Mouse (Mus musculus): ENCODE data around the gene 4933424G06Rik.

4933424G06Rik gene

GRCm38 (mm10) chr1:36709055-36709853, 695 bp upstream of the 4933424G06Rik start:
- DNase-seq (ENCODE audit: low spot score in 2 of 2) = peak in 1 of 2 experiments; percentile 43

DNA sequence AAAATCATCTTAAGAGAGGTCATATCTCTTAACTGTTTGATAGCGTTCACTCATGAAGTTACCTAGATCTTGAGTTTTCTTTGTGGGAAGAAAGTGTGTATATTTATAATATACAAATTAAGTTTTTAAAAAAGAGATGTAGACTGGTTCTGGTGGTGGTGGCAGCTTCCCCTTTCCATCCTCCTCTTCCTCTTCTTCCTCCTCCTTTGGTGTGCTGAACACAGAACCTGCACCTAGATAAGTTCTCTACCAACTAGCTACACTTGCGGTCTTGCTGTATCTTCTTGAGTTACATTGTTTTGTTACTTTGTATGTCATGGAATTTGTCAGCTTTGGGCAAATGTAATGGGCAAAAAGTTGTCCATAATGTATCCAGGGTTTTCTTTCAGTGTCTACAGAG, 1.2 kb downstream of the 4933424G06Rik start:
- no peak for DNase-seq (ENCODE audit: low spot score in 2 of 2)

- DNase-seq (ENCODE audit: low spot score in 2 of 2) = no peak
These were observed 4.4 kb downstream of the 4933424G06Rik start, which contains the start of gene Actr1b for GRCm38 (mm10) chr1:36714311-36714710. TSS of gene Actr1b (minus strand) at chr1:36714422.

GRCm38 (mm10) chr1:36718786-36719185, 8.8 kb downstream of the 4933424G06Rik start:
- no peak for DNase-seq (ENCODE audit: low spot score in 2 of 2)

DNA sequence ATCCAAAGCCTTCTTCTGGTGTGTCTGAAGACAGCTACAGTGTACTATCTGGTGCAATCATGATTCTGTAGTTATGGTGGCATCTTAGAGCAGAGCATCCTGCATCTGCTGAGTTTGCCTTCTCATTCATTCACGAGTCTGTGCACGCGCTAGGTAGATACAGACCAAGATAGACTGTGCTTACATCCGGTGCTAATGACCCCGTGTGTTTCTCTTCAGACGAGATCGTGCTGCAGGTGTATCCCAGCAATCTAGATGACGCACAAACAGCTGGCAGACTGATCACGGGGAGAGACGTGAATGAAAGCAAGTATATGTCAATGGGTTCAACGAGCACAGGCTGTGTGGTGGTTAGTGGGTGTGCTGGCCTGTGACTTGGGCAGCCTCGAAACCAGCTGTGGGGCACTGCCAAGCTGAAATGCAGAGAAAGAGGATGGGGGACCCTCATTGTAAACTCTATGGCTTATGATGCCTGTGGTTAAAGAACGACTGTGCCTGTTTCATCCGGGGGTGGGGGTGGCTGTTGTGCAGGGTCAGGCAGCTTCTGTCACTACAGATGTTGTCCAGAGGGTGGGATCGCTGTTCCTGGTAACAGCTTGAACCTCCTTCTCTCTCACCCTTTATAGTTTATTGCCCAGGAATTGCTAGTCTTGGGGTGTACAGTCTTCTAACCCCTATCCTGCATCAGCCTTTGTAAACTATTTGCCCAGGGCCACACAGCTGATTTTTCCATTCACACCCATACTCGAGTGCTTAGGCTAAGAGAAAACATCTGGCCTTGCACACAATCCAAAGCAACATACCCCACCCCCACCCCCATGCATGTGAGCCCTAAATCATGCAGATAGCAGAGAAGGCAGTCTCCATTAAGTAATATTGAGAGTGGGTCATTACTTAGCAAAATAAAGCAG, 13.5 kb downstream of the 4933424G06Rik start:
- no peak for DNase-seq (ENCODE audit: low spot score in 2 of 2)

DNA sequence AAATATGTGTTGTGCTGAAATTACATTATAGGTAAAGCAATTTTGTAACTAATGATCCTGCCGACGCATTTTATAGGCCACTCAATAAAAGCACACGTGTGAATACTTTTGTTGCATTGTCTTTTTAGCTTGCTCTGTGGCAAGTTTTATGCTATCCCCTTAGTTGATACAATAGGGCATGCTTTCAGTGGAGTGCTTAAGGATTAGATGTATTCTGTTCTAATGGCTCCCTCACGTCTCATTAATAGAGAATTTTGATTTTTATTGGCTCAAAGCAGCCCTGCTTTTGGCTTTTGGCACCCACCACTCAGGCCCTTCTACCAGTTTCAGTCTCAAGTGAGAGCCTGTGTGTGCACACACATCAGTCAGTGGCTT, 14.1 kb downstream of the 4933424G06Rik start:
- DNase-seq (ENCODE audit: low spot score in 2 of 2) = no peak

- DNase-seq (ENCODE audit: low spot score in 2 of 2) = peak; percentile 91 to 94
These were observed 27.4 kb downstream of the 4933424G06Rik start for GRCm38 (mm10) chr1:36737300-36737699.

DNA sequence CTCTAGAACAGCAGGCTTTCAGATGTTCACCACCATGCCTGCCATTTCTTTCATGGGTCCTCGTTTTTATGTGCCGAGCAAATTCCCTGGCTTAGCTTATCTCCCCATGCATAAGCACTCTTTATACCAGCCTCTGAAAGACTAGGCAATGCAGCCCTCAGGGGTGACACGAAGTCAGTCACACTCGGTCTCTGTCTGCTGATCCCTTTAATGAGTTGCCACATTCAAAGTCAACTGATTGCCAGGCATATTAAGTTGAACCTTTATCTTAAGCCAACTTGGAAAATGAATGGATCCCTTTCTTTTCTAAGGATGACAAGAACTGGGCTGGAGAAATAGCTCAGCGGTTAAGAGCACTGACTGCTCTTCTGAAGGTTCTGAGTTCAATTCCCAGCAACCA, 29.3 kb downstream of the 4933424G06Rik start:
- no peak for DNase-seq (ENCODE audit: low spot score in 2 of 2)

DNA sequence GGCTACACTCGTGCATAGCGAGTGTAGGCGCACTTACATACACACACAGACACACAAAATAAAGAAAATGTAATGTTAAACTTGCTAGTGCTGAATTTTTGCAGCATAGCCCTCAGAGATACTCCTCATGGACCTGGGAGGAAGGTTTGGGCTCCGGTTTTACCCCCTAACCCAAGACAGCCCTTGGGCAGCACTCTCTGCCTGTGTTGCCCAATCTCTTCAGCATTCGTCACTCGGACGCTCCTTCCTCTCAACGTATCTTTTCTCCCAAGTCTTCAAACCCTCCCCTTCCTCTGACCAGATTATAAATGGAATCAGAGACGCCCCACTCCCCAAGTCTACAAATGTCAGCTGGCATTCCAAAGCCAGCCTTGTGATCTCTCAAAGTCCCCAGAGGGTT, 33.1 kb downstream of the 4933424G06Rik start:
- DNase-seq (ENCODE audit: low spot score in 2 of 2) = no peak

- peak; percentile 85 to 92 for DNase-seq (ENCODE audit: low spot score in 2 of 2)
These were observed 34.5 kb downstream of the 4933424G06Rik start for GRCm38 (mm10) chr1:36744268-36744944.

GRCm38 (mm10) chr1:36745661-36746060, 35.7 kb downstream of the 4933424G06Rik start:
- DNase-seq (ENCODE audit: low spot score in 2 of 2) = no peak

DNA sequence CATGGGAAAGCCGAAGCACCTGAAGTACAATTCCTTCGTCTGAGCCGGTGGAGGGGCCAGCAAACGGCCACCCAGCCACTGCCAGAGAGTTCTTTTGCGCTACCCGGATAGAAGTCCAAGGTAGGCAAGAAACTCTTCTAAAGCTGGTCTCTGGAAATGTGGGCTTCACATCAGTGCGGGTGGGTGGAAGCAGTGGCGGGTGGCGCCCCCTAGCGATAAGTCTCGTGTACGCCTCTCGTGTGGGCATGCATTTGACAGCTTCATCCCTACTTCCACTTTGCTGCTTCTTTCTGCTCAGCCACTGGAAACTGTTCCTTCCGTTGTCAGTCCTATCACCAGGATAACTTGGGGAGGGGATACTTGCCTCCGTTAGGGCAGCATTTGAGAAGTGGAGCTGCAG, 36.5 kb downstream of the 4933424G06Rik start:
- no peak for DNase-seq (ENCODE audit: low spot score in 2 of 2)

DNA sequence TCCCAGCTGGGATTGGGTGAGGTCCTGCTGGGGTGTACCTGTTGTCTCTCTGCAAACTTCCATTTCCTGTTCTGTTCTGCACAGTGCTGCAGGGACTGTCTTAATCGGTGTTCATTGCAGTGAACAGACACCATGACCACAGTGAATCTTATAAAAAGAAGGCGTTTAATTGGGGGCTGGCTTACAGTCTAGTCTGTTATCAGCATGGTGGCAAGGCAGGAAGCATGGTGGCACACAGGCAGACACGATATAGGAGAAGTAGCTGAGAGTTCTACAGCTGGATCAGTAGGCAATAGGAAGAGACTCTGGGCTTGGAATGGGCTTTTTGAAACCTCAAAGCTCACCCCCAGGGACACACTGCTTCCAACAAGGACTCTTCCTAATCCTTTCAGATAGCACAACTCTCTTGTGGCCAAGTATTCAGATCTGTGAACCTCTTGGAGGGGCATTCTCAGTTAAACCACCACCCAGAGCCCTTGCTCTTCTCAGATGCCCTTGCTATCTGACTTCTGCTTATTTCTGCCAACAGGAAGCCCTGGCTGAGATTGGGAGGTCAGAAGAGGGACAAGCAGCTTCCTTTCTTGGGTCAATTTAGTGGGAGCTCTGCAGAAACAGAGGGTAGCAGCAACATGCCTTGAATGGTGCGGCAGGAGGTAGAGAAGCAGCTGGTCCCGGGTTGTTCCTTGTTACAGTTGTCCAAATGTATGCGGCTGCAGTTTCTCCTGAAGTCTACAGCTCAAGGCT, 44.2 kb downstream of the 4933424G06Rik start:
- no peak for DNase-seq (ENCODE audit: low spot score in 2 of 2)

DNA sequence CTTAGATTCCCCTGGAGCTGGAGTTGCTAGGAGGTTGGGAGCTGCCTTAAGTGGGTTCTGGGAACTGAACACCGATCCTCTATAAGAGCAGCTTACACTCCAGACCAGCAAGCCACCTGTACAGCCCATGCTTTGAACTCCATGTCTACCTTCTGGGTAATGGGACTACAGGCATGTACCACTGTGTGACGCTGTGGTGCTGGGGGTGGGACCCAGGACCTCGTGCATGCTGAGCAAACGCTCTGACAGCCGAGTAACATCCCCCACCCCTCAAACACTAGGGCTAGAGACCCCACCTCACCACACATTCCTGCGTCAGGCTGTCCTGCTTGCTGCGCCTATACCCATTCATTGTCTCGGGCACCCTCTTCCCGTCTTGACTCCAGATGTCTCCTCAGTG, 48.6 kb downstream of the 4933424G06Rik start:
- no peak for DNase-seq (ENCODE audit: low spot score in 2 of 2)

DNA sequence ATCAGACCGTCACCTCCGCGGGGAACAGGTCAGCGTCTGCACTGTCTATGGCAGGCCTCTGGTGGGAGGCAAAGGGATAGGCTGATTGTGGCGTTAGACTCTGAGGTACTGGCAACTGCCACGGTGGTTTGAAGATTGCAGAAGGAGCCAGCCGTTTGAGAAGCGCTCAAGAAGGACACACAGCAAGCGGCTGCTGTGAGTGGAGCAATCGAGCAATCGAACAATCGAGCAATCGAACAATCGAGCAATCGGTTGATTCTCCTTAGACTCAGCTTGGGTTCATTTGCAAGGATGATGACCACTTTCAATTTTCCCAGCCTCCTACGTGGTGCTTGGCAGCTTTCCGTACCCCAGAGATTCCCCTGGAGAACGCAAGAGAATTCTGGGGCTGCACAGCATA, 49.1 kb downstream of the 4933424G06Rik start:
- no peak for DNase-seq (ENCODE audit: low spot score in 2 of 2)

GRCm38 (mm10) chr1:36760401-36760800, 50.5 kb downstream of the 4933424G06Rik start:
- no peak for DNase-seq (ENCODE audit: low spot score in 2 of 2)

GRCm38 (mm10) chr1:36761061-36761460, 51.1 kb downstream of the 4933424G06Rik start:
- no peak for DNase-seq (ENCODE audit: low spot score in 2 of 2)

DNA sequence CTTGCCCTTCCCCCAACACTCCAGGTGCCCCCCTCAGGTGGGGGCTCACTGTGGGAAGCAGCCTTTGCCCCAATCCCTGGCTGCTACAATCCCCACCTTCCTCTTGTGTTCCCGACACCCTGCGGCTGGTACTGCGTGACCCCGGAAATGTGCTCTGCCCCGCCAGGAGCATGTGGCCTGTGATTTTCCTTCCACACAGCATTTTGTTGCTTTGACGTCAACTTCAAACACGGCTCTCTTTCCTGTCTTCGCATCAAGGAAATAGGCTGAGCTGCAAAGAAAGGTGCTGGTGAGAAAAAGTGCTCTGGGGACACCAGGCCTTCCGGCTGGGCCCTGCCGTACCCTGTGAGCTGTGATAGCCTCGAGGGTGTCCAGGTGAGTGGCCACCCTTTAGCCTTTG, 51.6 kb downstream of the 4933424G06Rik start, which contains the start of gene Zap70:
Gene Zap70, plus strand, starts transcription at position 231 of the 400 bp plus-strand sequence.
- no peak for DNase-seq (ENCODE audit: low spot score in 2 of 2)

- DNase-seq (ENCODE audit: low spot score in 2 of 2) = no peak
These were observed 56.7 kb downstream of the 4933424G06Rik start for GRCm38 (mm10) chr1:36766431-36767205.

GRCm38 (mm10) chr1:36767321-36767720, 57.4 kb downstream of the 4933424G06Rik start:
- DNase-seq (ENCODE audit: low spot score in 2 of 2) = no peak
